Mouse (Mus musculus): ENCODE measurements around the gene Zfp810. TPM values are rescaled to one million over a fixed set of nuclear protein-coding genes. Genes with fewer than 3 reads are reported as not detected.
"Not testable (repeated sequence)": the region's sequence is repeated elsewhere in the genome, so short reads cannot be mapped to it uniquely, and the experiment has no call there.

The Zfp810 gene
- 10 to 100 TPM in 20 of 26 experiments, 1 to 10 TPM in 6; 2.5 to 55.9 (median 26.1) TPM for total RNA-seq (2018; cell fraction: chromatin; rRNA removed)
- total RNA-seq (2018; cell fraction: cytosol; rRNA removed) = 1 to 10 TPM in 25 of 26 experiments, under 1 TPM in 1; 0.86 to 8.3 (median 5.6) TPM
- 10 to 100 TPM in 18 of 26 experiments, 1 to 10 TPM in 8; 3.0 to 43.6 (median 16.2) TPM for total RNA-seq (2018; cell fraction: nucleus; rRNA removed)
- polyA plus RNA-seq (2018) = 4.9 to 7.5 TPM (median 6.3 TPM) in 3 replicates

GRCm38 (mm10) chr9:22307156-22307919, at the start of gene Zfp810:
Gene Zfp810, minus strand, starts transcription at chr9:22307648.
- peak within 1 kb of the TSS; percentile 76 for H3K4me3 ChIP-seq (ENCODE audit: inconsistent target)
- WGBS (ENCODE audit: missing documents) = 1% methylated on average over 56 of the region's 56 CpGs
- H3K27ac ChIP-seq = 0 out of 2 replicates have a peak within 1 kb of the TSS, but pooled peaks have one; percentile 12
- no peaks in the 10 kb centered on the region; the same call in 1 of the 2 replicates for H3K79me2 ChIP-seq (ENCODE audit: inconsistent target)
- H3K36me3 ChIP-seq (ENCODE audit: inconsistent target) = 0 out of 2 replicates have a peak, but pooled peaks cover 10% of the 10 kb centered on the region

GRCm38 (mm10) chr9:22355919-22356318, 48.5 kb upstream of the Zfp810 start:
- Histone ChIP-seq H3K27ac (no peak overlapping the region), H3K79me2 (ENCODE audit: inconsistent target) (no peaks in the 10 kb centered on the region), H3K36me3 (ENCODE audit: inconsistent target) (no peaks in the 10 kb centered on the region), H3K4me3 (ENCODE audit: inconsistent target) (no peak overlapping the region)
- WGBS (ENCODE audit: missing documents) = 100% methylated on average over 3 of the region's 3 CpGs

- H3K27ac ChIP-seq = no peak overlapping the region
- no peaks in the 10 kb centered on the region for H3K79me2 ChIP-seq (ENCODE audit: inconsistent target)
- H3K36me3 ChIP-seq (ENCODE audit: inconsistent target) = no peaks in the 10 kb centered on the region
- no peak overlapping the region for H3K4me3 ChIP-seq (ENCODE audit: inconsistent target)
- 94% methylated on average over 4 of the region's 5 CpGs for WGBS (ENCODE audit: missing documents)
These were observed 46.5 kb upstream of the Zfp810 start for GRCm38 (mm10) chr9:22353901-22354300.

- Histone ChIP-seq H3K36me3 (ENCODE audit: inconsistent target) (no peaks in the 10 kb centered on the region), H3K79me2 (ENCODE audit: inconsistent target) (no peaks in the 10 kb centered on the region), H3K4me3 (ENCODE audit: inconsistent target) (no peak overlapping the region), H3K27ac (no peak overlapping the region)
- whole genome bisulfite sequencing (ENCODE audit: missing documents) = 99% methylated on average over 5 of the region's 5 CpGs
These were observed 46.0 kb upstream of the Zfp810 start for GRCm38 (mm10) chr9:22353465-22353864.

GRCm38 (mm10) chr9:22340331-22340730, 32.9 kb upstream of the Zfp810 start:
- H3K27ac ChIP-seq = no peak overlapping the region
- no peaks in the 10 kb centered on the region for H3K79me2 ChIP-seq (ENCODE audit: inconsistent target)
- H3K4me3 ChIP-seq (ENCODE audit: inconsistent target) = no peak overlapping the region
- WGBS (ENCODE audit: missing documents) = 89% methylated on average over 1 of the region's 1 CpGs
- H3K36me3 ChIP-seq (ENCODE audit: inconsistent target) = no peaks in the 10 kb centered on the region

- H3K36me3 ChIP-seq (ENCODE audit: inconsistent target) = no peaks in the 10 kb centered on the region
- no peak overlapping the region for H3K27ac ChIP-seq
- WGBS (ENCODE audit: missing documents) = 100% methylated on average over 2 of the region's 2 CpGs
- H3K79me2 ChIP-seq (ENCODE audit: inconsistent target) = no peaks in the 10 kb centered on the region
- no peak overlapping the region for H3K4me3 ChIP-seq (ENCODE audit: inconsistent target)
These were observed 29.8 kb upstream of the Zfp810 start for GRCm38 (mm10) chr9:22337217-22337616.

- WGBS (ENCODE audit: missing documents) = 4% methylated on average over 32 of the region's 32 CpGs
- Histone ChIP-seq H3K36me3 (ENCODE audit: inconsistent target) (no peaks in the 10 kb centered on the region), H3K4me3 (ENCODE audit: inconsistent target) (peak overlapping the region; percentile 47), H3K27ac (peak overlapping the region; percentile 54), H3K79me2 (ENCODE audit: inconsistent target) (no peaks in the 10 kb centered on the region)
These were observed 20.3 kb upstream of the Zfp810 start for GRCm38 (mm10) chr9:22327475-22328387.

- peak overlapping the region; percentile 54; the same call in 1 of the 2 replicates for H3K27ac ChIP-seq
- 44% methylated on average over 9 of the region's 9 CpGs for WGBS (ENCODE audit: missing documents)
These were observed 19.6 kb upstream of the Zfp810 start for GRCm38 (mm10) chr9:22327099-22327474.

GRCm38 (mm10) chr9:22324579-22324978, 17.1 kb upstream of the Zfp810 start:
- 100% methylated on average over 1 of the region's 1 CpGs for WGBS (ENCODE audit: missing documents)

More at GRCm38 (mm10) chr9:22327099-22327474, 19.6 kb upstream of the Zfp810 start:
- H3K79me2 ChIP-seq (ENCODE audit: inconsistent target) = no peaks in the 10 kb centered on the region
- no peaks in the 10 kb centered on the region for H3K36me3 ChIP-seq (ENCODE audit: inconsistent target)
- H3K4me3 ChIP-seq (ENCODE audit: inconsistent target) = peak overlapping the region; percentile 47

GRCm38 (mm10) chr9:22322381-22323211, 15.1 kb upstream of the Zfp810 start:
- WGBS (ENCODE audit: missing documents) = 68% methylated on average over 8 of the region's 8 CpGs

More at GRCm38 (mm10) chr9:22324579-22324978, 17.1 kb upstream of the Zfp810 start:
- no peaks in the 10 kb centered on the region for H3K79me2 ChIP-seq (ENCODE audit: inconsistent target)
- no peak overlapping the region for H3K27ac ChIP-seq
- no peak overlapping the region for H3K4me3 ChIP-seq (ENCODE audit: inconsistent target)
- H3K36me3 ChIP-seq (ENCODE audit: inconsistent target) = no peaks in the 10 kb centered on the region

GRCm38 (mm10) chr9:22319109-22319508, 11.7 kb upstream of the Zfp810 start:
- no peaks in the 10 kb centered on the region for H3K36me3 ChIP-seq (ENCODE audit: inconsistent target)
- no peaks in the 10 kb centered on the region for H3K79me2 ChIP-seq (ENCODE audit: inconsistent target)
- no peak overlapping the region for H3K4me3 ChIP-seq (ENCODE audit: inconsistent target)
- H3K27ac ChIP-seq = no peak overlapping the region
- 92% methylated on average over 1 of the region's 1 CpGs for WGBS (ENCODE audit: missing documents)

More at GRCm38 (mm10) chr9:22322381-22323211, 15.1 kb upstream of the Zfp810 start:
- no peak overlapping the region for H3K27ac ChIP-seq
- H3K79me2 ChIP-seq (ENCODE audit: inconsistent target) = no peaks in the 10 kb centered on the region
- H3K36me3 ChIP-seq (ENCODE audit: inconsistent target) = no peaks in the 10 kb centered on the region
- no peak overlapping the region for H3K4me3 ChIP-seq (ENCODE audit: inconsistent target)

- WGBS (ENCODE audit: missing documents) = 92% methylated on average over 5 of the region's 5 CpGs
- not testable (repeated sequence) for H3K36me3 ChIP-seq (ENCODE audit: inconsistent target)
These were observed 8.6 kb upstream of the Zfp810 start for GRCm38 (mm10) chr9:22316047-22316446.

GRCm38 (mm10) chr9:22314066-22314465, 6.6 kb upstream of the Zfp810 start:
- Histone ChIP-seq H3K4me3 (ENCODE audit: inconsistent target) (no peak overlapping the region), H3K27ac (peak overlapping the region; percentile 67), H3K79me2 (ENCODE audit: inconsistent target) (no peaks in the 10 kb centered on the region), H3K36me3 (ENCODE audit: inconsistent target) (no peaks in the 10 kb centered on the region)
- WGBS (ENCODE audit: missing documents) = 70% methylated on average over 3 of the region's 3 CpGs

More at GRCm38 (mm10) chr9:22316047-22316446, 8.6 kb upstream of the Zfp810 start:
- not testable (repeated sequence) for H3K79me2 ChIP-seq (ENCODE audit: inconsistent target); H3K27ac ChIP-seq; H3K4me3 ChIP-seq (ENCODE audit: inconsistent target)

Measured in macrophage (primary cell).